Mouse (Mus musculus) heart, embryonic 12.5 days (tissue): ENCODE data around the gene Pcgf2. TPM values are rescaled to one million over a fixed set of nuclear protein-coding genes. Genes with fewer than 3 reads are reported as not detected.
"Not testable (repeated sequence)": the region's sequence is repeated elsewhere in the genome, so short reads cannot be mapped to it uniquely, and the experiment has no call there.

Experiments used
- ATAC-seq: fragments of 200-750 bp; cut with Nextera tagmentation; 2 replicates; pipeline ENCODE4 v1.8.0; 2017; ENCODE audit warnings: moderate TSS enrichment, moderate library complexity; ENCODE audit not compliant: insufficient number of reproducible peaks, low FRiP score
- H3K27ac ChIP-seq: fragments of 300-500 bp; sonication (generic); 2 replicates; pipeline ENCODE4 v1.5.1; 2016; ENCODE audit warnings: mild to moderate bottlenecking, moderate library complexity; ENCODE audit not compliant: poor library complexity, severe bottlenecking
- H3K27me3 ChIP-seq: fragments of 300-500 bp; sonication (generic); replicated peaks from 2 replicates; pipeline ENCODE4 v1.6.1; 2016; ENCODE audit warnings: mild to moderate bottlenecking, moderate library complexity
- H3K36me3 ChIP-seq: fragments of 300-500 bp; sonication (generic); 2 replicates; pipeline ENCODE4 v1.6.1; 2016; ENCODE audit warnings: mild to moderate bottlenecking, moderate library complexity
- H3K4me1 ChIP-seq: fragments of 300-500 bp; sonication (generic); replicated peaks from 2 replicates; pipeline ENCODE4 v1.6.1; 2016; ENCODE audit warnings: mild to moderate bottlenecking
- H3K4me2 ChIP-seq: fragments of 300-500 bp; sonication (generic); 2 replicates; pipeline ENCODE4 v1.6.1; 2016; ENCODE audit warnings: mild to moderate bottlenecking, moderate library complexity
- H3K4me3 ChIP-seq: fragments of 300-500 bp; sonication (generic); 2 replicates; pipeline ENCODE4 v1.5.1; 2016; ENCODE audit warnings: mild to moderate bottlenecking
- H3K9ac ChIP-seq: fragments of 300-500 bp; sonication (generic); 2 replicates; pipeline ENCODE4 v1.6.1; 2016; ENCODE audit warnings: mild to moderate bottlenecking, moderate library complexity
- H3K9me3 ChIP-seq: fragments of 300-500 bp; sonication (generic); replicated peaks from 2 replicates; pipeline ENCODE4 v1.6.1; 2016; ENCODE audit warnings: mild to moderate bottlenecking, moderate library complexity
- WGBS: fragments of 180-500 bp; shearing (Covaris S2); methylation state at CpG from one replicate; pipeline ENCODE4 v1.1.7; 2016; 5-methylcytosine and 5-hydroxymethylcytosine counted together
- polyA plus RNA-seq: library from polyadenylated mRNA; unstranded; fragments of >200 nt; fragmentation: Nextera tagmentation; extraction: Ambion mirVana; gene quantifications from 2 replicates; pipeline ENCODE4 v1.2.1, GENCODE M21; 2016

Gene Pcgf2
- polyA plus RNA-seq, 1 experiment from 2014 or later: 11.0 TPM

GRCm38 (mm10) chr11:97738703-97739102 is 38.4 kb upstream of the Pcgf2 start:
- Histone ChIP-seq H3K36me3 (no peaks in the 10 kb centered on the region), H3K27ac (no peak overlapping the region), H3K27me3 (no peaks in the 10 kb centered on the region), H3K4me3 (no peak overlapping the region), H3K9ac (no peak overlapping the region), H3K4me1 (peaks cover 29% of the 10 kb centered on the region), H3K9me3 (no peaks in the 10 kb centered on the region), H3K4me2 (no peak overlapping the region)
- 58% methylated on average over 6 of the region's 6 CpGs for WGBS
- no peak for ATAC-seq

GRCm38 (mm10) chr11:97737600-97737999 is 37.3 kb upstream of the Pcgf2 start:
- Histone ChIP-seq H3K4me2 (no peak overlapping the region), H3K9ac (no peak overlapping the region), H3K9me3 (no peaks in the 10 kb centered on the region), H3K27me3 (no peaks in the 10 kb centered on the region), H3K4me3 (no peak overlapping the region), H3K36me3 (peaks cover under 1% of the 10 kb centered on the region; the same call in 1 of the 2 replicates), H3K27ac (no peak overlapping the region), H3K4me1 (peaks cover 21% of the 10 kb centered on the region)
- no peak for ATAC-seq
- WGBS: 74% methylated on average over 4 of the region's 4 CpGs

- Histone ChIP-seq H3K4me1 (peaks cover 19% of the 10 kb centered on the region), H3K9ac (no peak overlapping the region), H3K4me2 (no peak overlapping the region), H3K27ac (no peak overlapping the region), H3K4me3 (no peak overlapping the region), H3K27me3 (no peaks in the 10 kb centered on the region), H3K9me3 (no peaks in the 10 kb centered on the region), H3K36me3 (peaks cover 9% of the 10 kb centered on the region)
- 80% methylated on average over 5 of the region's 5 CpGs for WGBS
- ATAC-seq: no peak
These were observed 36.3 kb upstream of the Pcgf2 start for GRCm38 (mm10) chr11:97736645-97737044.

- ATAC-seq, H3K9me3 ChIP-seq, H3K27me3 ChIP-seq, H3K4me1 ChIP-seq, H3K27ac ChIP-seq, H3K9ac ChIP-seq, H3K4me3 ChIP-seq, H3K4me2 ChIP-seq: not testable (repeated sequence)
- H3K36me3 ChIP-seq: peaks cover 23% of the 10 kb centered on the region
- 84% methylated on average over 5 of the region's 5 CpGs for WGBS
These were observed 34.5 kb upstream of the Pcgf2 start for GRCm38 (mm10) chr11:97734810-97735209.

- peaks cover 16% of the 10 kb centered on the region for H3K4me1 ChIP-seq
- no peak overlapping the region for H3K27ac ChIP-seq
- no peaks in the 10 kb centered on the region for H3K9me3 ChIP-seq
- H3K4me3 ChIP-seq: no peak overlapping the region
- H3K4me2 ChIP-seq: no peak overlapping the region
- no peaks in the 10 kb centered on the region for H3K27me3 ChIP-seq
- no peak overlapping the region for H3K9ac ChIP-seq
- 43% methylated on average over 10 of the region's 10 CpGs for WGBS
- ATAC-seq: no peak
- peaks cover 31% of the 10 kb centered on the region for H3K36me3 ChIP-seq
These were observed 33.4 kb upstream of the Pcgf2 start for GRCm38 (mm10) chr11:97733689-97734088.

- Histone ChIP-seq H3K27ac (no peak overlapping the region), H3K9me3 (no peaks in the 10 kb centered on the region), H3K4me1 (peaks cover 15% of the 10 kb centered on the region), H3K27me3 (no peaks in the 10 kb centered on the region), H3K36me3 (peaks cover 76% of the 10 kb centered on the region), H3K9ac (peak overlapping the region; percentile 50; the same call in 1 of the 2 replicates), H3K4me3 (no peak overlapping the region), H3K4me2 (no peak overlapping the region)
- 74% methylated on average over 7 of the region's 7 CpGs for WGBS
- ATAC-seq: no peak
These were observed 28.4 kb upstream of the Pcgf2 start for GRCm38 (mm10) chr11:97728730-97729129.

- Histone ChIP-seq H3K36me3 (peaks cover 79% of the 10 kb centered on the region), H3K4me1 (peaks cover 12% of the 10 kb centered on the region), H3K4me3 (no peak overlapping the region), H3K4me2 (no peak overlapping the region), H3K27me3 (no peaks in the 10 kb centered on the region), H3K27ac (no peak overlapping the region), H3K9me3 (no peaks in the 10 kb centered on the region), H3K9ac (peak overlapping the region; percentile 50; the same call in 1 of the 2 replicates)
- 70% methylated on average over 7 of the region's 7 CpGs for WGBS
- ATAC-seq: no peak
These were observed 28.0 kb upstream of the Pcgf2 start for GRCm38 (mm10) chr11:97728311-97728710.

GRCm38 (mm10) chr11:97723709-97724108 is 23.4 kb upstream of the Pcgf2 start:
- ATAC-seq: peak; percentile 78
- Histone ChIP-seq H3K36me3 (peaks cover 92% of the 10 kb centered on the region), H3K4me1 (peaks cover 6% of the 10 kb centered on the region), H3K27ac (no peak overlapping the region), H3K4me3 (no peak overlapping the region), H3K9me3 (peaks cover 13% of the 10 kb centered on the region), H3K9ac (no peak overlapping the region), H3K27me3 (no peaks in the 10 kb centered on the region), H3K4me2 (no peak overlapping the region)
- WGBS: 75% methylated on average over 7 of the region's 7 CpGs

- ATAC-seq: no peak
- H3K4me2 ChIP-seq: no peak overlapping the region
- no peak overlapping the region for H3K4me3 ChIP-seq
- peaks cover 13% of the 10 kb centered on the region for H3K9me3 ChIP-seq
- no peak overlapping the region for H3K9ac ChIP-seq
- no peak overlapping the region for H3K27ac ChIP-seq
- 87% methylated on average over 4 of the region's 4 CpGs for WGBS
- no peaks in the 10 kb centered on the region for H3K27me3 ChIP-seq
- peaks cover 90% of the 10 kb centered on the region for H3K36me3 ChIP-seq
- H3K4me1 ChIP-seq: peaks cover 1% of the 10 kb centered on the region; the same call in 1 of the 2 replicates
These were observed 21.0 kb upstream of the Pcgf2 start for GRCm38 (mm10) chr11:97721338-97721737.

- H3K27me3 ChIP-seq: no peaks in the 10 kb centered on the region
- H3K9ac ChIP-seq: no peak overlapping the region
- H3K4me1 ChIP-seq: peaks cover 20% of the 10 kb centered on the region; the same call in 1 of the 2 replicates
- no peak overlapping the region for H3K4me2 ChIP-seq
- peaks cover 13% of the 10 kb centered on the region for H3K9me3 ChIP-seq
- no peak overlapping the region for H3K4me3 ChIP-seq
- peaks cover 80% of the 10 kb centered on the region for H3K36me3 ChIP-seq
- H3K27ac ChIP-seq: no peak overlapping the region
- 76% methylated on average over 4 of the region's 4 CpGs for WGBS
- no peak for ATAC-seq
These were observed 18.7 kb upstream of the Pcgf2 start for GRCm38 (mm10) chr11:97719041-97719440.

GRCm38 (mm10) chr11:97718281-97718860 is 18.1 kb upstream of the Pcgf2 start:
- H3K9me3 ChIP-seq: peaks cover 13% of the 10 kb centered on the region
- H3K4me2 ChIP-seq: no peak overlapping the region
- no peak overlapping the region for H3K9ac ChIP-seq
- WGBS: 65% methylated on average over 15 of the region's 15 CpGs
- H3K27me3 ChIP-seq: no peaks in the 10 kb centered on the region
- peaks cover 25% of the 10 kb centered on the region; the same call in 1 of the 2 replicates for H3K4me1 ChIP-seq
- no peak for ATAC-seq
- H3K27ac ChIP-seq: no peak overlapping the region
- H3K36me3 ChIP-seq: peaks cover 81% of the 10 kb centered on the region
- no peak overlapping the region for H3K4me3 ChIP-seq
